Mouse (Mus musculus): Measurements from ENCODE around the gene Arhgdib.
A peak's percentile ranks its signal among the peaks of the same experiment; 100 is the strongest.
"Not testable (repeated sequence)": the region's sequence is repeated elsewhere in the genome, so short reads cannot be mapped to it uniquely, and the experiment has no call there.

Arhgdib gene

DNA sequence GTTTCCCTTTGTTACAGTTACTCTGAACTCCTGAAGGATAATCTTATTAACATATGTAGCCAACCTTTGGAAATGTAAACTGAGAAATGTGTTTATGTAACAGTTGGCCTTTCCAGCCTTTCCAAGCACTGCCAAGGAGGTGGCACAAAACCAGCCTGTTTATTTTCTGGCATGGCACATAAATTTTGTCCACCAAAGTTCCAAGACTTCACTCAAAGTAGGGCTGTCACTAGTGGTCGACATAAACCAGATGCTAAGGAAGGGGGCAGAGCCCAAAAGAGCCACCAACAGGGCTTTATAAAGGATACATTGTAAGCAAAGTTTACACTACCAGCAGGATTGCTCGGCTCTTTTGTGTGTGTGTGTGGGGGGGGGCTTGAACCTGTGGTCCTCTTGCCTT, 23.8 kb downstream of the Arhgdib start:
- no peak for DNase-seq

DNA sequence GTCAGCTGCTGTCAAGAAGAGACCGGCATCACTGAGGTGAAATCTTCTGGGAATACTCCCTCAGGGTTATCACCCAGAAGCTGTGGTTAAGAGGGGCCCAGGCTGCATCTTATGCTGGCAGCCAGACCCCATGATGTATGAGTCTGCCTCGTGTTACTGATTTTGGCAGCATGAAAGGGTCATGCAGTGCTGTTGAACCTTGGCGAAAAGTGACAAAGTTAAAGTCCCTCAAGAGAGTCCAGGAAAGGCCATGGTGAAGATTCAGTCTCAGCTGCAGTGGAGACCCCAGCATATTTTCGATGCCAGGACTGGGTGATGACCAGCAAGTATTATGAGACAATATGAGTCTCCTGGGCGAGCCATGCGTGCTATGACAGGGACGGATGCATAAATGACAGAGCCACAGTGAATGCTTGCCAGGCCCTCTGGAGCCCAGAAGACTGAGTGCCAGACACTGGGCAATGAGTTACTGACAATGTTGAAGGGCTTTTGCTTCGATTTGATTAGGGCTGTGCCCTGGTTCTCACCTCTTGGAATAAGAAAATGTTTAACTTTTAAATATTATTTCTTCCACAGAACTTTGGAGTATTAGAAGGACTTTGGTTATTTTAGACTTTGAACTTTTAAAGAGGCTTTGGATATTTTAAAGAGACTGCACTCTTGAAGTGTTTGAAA, 25.8 kb downstream of the Arhgdib start:
- no peak for DNase-seq

DNA sequence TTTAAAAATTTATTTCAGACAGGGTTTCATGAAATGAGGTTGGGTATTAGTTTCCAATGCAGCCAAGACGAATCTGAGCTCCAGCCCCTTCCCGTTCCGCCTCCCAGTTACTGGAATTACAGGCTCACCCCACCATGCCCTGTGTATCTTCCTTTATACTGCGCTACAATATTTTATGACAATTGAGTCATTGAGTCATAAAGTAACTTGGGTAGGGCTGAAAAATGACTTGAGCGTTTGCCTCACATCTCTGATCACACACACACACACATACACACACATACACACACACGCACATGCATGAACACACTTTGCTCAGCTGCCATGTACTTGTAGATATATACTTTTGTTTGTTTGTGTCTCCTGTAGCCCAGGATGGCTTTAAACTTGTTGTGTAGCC, 27.5 kb downstream of the Arhgdib start:
- no peak for DNase-seq

- DNase-seq = peak; percentile 61
Measured at GRCm38 (mm10) chr6:136913384-136914126, 28.1 kb downstream of the Arhgdib start.

GRCm38 (mm10) chr6:136912751-136913265, 28.9 kb downstream of the Arhgdib start:
- no peak for DNase-seq

DNA sequence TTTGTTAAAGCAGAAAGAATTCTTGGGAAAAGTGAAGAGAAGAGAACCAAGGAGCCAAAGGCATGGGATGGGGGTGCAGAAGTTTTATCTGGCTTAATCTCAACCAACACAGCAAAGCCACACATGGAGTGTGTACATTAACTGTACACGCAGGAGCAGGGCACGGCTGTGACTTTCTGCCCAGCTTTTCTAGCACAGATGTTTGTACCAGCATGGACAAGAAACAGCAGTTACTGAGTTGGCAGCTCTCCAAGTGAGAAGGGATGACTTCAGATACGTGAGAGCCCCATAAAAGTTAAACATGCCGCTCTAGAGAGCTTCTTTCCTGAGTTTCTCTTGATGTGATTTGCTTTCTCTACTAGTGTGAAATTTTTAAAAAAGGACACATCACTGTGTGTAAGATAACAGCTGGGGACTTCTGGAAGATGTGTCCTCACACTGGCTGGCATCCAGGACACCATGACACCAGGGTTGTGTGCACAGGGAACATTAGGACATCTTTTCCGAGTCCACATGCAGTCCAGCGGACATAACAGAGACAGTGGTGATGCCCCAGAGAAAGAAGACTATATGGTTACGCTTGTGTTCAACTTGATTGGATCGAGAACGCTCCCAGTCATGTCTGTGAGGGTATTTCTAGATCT, 31.3 kb downstream of the Arhgdib start:
- no peak for DNase-seq

DNA sequence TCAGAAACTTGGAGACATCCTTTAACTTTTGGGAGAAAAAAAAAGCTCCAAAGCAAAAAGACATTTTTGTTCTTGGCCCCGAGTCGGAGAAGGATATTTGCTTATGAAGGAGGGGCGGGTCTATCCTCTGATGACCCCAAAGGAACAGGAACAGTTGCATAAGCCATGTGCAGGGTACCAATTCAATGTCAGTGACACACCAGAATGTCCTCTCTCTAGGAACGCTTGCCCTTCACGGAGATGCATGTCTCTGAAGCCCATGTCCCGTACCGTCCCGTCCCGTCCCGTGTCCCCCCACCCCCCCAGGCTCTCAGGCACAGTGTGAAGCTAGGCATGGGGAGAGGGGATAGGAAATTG, 34.8 kb downstream of the Arhgdib start:
- no peak for DNase-seq

DNA sequence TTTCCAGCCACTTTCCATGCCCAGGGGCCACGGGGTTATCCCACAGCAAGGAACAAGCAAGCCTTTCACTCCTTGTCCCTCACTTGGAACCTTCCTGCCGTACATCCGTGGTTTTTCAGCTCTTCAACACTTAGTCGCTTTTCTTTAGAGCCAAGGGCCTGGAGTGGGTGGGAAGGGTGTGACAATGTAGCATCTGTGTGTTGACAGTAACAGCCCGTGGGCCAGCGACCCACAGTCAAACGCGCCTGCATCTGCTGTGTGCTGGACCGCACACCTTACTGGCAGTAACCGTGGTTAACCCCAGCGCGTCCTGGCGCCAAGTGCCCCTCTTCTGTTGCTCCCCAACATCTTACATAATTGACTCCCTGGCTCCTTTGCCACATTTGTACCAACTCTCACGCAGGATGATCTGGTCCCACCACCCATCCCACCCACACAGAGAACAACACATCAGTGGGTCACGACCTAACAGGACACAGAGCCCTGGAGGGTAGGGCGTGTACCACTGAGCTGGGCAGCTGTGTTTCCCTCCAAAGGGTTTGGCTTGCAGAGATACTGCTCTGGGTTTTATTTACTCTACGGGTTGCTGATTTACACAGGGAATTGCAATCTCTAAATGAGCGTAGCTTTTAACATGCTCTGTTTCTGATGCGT, 35.3 kb downstream of the Arhgdib start:
- no peak for DNase-seq

DNA sequence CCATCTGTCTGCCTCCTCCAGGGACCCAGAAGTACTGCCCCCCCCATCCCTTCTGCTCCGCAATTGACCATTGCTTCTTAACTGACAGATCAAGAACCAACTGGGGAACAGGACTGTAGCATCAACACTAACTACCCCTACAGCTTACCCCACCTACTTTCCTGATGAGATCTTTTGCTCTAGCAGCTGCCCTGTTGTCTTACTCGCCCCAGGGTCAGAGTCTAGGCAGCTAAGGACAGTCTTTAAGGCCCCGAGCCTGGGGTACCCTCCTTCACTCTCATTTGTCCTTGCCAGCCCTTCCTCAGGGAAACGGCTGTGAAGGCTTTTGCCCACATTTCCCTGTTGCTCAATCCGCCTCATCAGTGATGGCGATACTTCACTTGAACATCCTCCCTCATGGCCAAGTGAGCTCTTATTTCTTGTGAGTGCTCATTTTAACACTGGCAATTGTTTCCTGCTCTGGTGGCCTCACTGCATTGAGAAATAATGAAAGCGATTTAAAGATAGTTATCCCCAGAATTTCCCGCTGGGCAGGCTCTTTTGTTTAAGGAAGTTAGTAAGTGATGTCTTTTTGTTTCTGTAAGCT, 37.7 kb downstream of the Arhgdib start:
- no peak for DNase-seq

- no peak for DNase-seq
Measured at GRCm38 (mm10) chr6:136902527-136902926, 39.2 kb downstream of the Arhgdib start.

DNA sequence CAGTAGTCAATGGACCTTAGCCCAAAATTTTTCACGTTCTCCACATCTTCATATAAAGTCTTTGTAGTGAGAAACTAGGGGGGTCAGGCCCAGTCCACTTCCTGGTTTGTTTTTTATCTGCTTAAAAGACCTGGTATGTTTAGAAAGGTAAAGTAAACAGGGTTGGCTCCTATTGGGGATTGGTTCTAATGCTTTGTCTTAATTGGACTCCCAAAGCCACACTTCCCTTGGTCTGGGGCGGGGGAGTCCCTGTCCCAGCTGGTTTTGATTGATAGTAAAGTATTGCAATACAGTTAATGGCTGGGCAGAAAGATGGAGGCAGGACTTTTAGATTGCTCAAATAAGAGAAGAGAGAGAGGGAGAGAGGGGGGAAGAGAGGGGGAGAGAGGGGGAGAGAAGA, 40.7 kb downstream of the Arhgdib start:
- no peak for DNase-seq

DNA sequence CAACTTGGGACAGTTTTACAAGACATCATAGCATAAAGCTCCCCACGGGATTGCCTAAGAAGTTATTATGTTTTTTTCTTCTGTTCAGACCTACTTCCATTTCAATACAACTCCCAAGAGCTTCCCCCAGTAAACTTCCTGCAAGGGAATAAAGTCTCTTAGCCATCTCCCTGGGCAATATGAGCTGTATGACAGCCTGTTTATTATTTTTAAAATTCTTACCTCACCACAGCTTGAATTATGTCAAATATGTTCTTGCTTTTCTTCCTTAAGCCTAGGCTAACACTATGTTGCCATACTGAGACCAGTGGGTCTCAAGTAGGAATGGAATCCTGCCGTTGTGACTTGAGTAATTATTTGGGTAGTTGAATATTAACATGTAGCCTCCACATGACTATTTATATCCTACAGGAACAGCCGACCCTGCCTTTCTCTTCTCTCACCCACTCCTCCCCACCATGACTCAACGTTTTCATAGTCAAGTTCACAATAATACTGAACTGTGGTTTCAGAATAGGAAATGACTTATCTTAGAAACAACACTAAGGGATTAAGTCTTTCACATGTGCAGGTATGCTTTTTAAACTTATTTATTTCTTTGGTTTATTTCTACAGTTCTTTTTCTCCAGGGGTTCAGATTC, 41.2 kb downstream of the Arhgdib start:
- no peak for DNase-seq

DNA sequence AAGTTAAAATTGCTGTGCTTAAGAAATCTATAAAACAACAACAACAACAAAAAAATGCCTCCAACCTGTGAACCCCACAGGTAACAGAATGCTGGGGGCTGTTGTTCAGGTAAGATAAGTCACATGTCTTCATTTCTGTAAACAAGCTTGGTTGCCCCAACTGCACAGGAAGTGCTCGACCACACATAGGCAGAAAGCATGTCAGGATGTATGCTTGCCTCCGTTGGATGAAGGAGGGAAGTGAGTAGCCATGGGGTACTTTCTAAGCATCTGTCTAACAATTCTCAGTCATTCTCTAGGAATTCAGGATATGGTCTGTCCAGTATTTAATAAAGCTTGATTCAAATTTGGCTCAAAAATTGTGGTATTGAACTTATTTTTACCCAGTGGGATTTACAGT, 42.7 kb downstream of the Arhgdib start:
- DNase-seq = no peak

DNA sequence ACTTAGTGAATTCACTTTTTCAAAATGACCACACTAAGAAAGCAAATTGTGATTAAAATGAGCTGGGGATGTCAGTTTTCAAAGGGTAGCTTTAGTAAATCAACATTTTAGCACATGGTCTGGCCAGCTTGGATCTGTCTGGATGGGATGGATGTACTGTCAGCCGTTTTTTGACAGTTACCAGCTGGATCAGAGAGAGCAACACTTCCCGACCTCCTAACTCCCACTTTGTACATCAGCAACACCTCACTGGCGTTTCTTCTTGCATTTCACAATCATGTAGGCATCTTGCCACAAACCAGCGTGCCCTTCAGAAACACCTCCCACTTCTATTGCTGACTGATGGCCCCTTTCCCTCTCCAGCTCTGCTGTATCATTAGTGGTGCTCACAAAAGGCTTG, 43.5 kb downstream of the Arhgdib start:
- DNase-seq = no peak

DNA sequence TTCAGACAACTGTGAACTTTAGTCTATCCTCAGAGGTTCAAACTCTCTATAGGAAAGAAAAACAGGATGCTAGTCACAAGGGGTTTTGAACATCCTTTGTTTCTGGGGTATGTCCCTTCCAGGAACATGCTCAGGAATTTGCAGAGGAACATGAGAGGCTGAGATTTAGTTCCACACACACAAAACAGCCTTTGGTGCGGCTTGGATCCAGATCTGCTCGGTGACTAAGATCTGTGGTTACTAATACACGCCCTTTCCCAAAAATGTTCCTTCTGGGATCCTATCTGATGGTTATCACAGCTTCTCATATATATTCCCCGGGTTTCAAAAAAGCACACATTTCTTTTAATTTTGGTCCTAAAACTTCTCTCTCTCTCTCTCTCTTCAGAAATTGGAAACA, 43.9 kb downstream of the Arhgdib start:
- no peak for DNase-seq

DNA sequence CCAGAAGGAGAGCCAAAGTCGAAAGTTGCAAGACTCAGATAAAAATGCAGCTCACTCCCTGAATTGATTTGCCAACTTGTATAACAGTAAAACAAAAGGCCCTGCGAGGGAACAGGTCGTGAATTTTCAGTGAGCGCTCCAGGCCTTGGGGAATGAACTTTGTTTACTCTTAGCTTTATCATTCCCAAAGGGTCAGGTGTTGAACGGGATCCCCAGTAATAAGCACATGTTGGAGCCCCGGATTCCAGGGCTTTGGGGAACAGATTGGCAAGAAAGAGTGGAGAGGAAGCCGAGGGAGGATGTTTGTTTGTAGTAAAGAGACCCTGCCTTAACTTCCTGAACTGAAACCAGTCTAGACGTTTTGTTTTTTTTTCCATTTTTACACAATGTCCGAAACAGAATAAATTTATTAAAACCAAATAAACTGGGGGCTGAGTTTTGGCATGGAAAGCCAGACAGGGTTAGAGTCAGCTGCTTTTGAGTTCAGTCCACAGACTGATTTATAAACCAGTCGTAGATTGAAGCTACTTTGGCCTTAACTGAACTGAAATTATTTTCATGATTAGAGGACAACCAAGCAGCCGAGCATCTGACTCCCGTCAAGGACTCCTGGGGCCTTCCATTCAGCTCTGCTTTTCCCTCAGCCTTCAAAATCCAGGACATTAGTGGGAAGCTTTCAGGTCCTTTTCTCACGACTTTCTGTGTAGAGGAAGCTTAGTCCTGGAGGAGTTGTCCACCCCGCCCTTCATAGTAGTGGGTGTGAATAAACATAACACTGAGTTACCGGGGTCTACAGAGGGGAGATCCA, 47.0 kb downstream of the Arhgdib start:
- no peak for DNase-seq

DNA sequence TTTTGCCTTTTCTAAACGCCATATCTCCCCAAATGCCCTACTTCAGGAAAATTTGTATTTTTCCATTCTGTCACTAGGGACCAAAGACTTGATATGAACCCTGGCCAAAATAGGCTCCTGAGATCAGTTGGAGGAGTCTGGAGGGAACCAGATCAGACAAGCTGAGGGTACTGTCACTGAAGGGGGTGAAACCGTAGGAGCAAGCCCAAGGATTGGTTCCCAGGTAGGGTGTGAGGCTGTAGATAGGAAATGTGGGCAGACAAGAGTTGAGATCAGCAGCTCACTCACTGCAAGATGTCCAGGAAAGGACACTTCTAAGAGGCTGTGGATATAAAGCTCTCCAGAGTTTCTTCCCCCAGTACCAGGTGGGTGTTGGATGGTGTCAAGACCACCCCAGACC, 49.7 kb downstream of the Arhgdib start:
- DNase-seq = no peak

DNA sequence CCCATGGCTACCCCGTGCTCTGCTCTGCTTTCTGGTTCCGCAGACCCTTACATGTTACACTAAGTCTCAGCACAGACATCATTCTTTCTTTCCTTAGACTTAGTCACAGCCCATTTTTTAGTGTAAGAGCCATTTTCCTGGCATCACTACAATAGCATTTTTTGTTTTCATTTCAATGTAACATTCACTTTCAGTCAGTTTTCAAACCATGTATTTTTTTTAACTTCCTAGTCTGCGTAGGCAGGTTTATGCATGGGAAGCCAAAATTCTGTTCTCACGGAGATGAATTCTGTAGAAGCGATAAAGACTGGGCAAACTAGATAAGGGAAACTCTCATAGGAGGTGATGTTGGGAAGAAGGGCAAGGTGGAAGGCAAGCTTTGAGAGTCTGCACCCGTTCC, 52.1 kb downstream of the Arhgdib start:
- DNase-seq = no peak

- DNase-seq = no peak
Measured at GRCm38 (mm10) chr6:136889067-136889466, 52.6 kb downstream of the Arhgdib start.

DNA sequence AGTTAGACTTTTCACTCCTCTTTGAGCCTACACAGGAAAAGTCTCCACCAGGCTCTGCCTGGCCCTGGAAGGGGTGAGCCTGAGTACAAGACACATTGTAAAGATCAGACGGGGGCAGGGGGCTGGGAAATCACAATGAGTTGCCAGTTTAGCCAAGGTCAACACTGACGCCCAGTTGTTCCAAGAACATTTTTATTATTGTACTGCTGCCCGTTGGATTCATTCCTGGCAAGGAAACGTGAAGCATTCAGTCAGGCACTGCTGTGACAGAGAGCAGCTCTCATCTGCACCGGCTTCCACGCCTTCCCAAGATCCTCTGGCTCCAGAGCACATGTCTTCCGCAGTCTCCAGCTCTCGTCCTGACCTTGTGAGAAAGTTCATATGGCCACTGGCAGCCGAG, 53.8 kb downstream of the Arhgdib start:
- no peak for DNase-seq

DNA sequence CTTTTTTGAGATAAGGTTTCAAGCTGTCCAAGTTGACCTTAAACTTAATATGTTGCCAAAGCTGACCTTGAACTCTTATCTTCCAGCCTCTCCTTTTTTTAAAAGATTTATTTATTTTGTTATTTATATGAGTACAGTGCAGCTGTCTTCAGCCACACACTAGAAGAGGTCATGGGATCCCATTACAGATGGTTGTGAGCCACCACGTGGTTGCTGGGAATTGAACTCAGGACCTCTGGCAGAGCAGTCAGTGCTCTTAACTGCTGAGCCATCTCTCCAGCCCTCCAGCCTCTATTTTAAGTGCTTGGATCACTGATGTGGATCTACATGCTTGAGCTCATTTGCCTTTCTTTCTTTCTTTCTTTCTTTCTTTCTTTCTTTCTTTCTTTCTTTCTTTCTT, 56.9 kb downstream of the Arhgdib start:
- not testable (repeated sequence) for DNase-seq

GRCm38 (mm10) chr6:136883961-136884360, 57.7 kb downstream of the Arhgdib start:
- no peak for DNase-seq

All from retina, postnatal 1 day (tissue).